Mouse (Mus musculus) kidney, postnatal 0 days (tissue): ENCODE measurements around the gene Zfp14. TPM values are rescaled to one million over a fixed set of nuclear protein-coding genes. Genes with fewer than 3 reads are reported as not detected.

Source experiments
- ATAC-seq: fragments of 200-750 bp; cut with Nextera tagmentation; replicated peaks from 2 replicates; pipeline ENCODE4 v1.8.0; 2017; ENCODE audit warnings: low read depth, moderate number of reproducible peaks, moderate TSS enrichment, moderate library complexity; ENCODE audit not compliant: low FRiP score
- DNase-seq: peaks from one replicate; pipeline ENCODE4 v3.0.0-alpha.2; 2016; ENCODE audit warnings: low spot score
- H3K27ac ChIP-seq: fragments of 300-500 bp; sonication (generic); 2 replicates; pipeline ENCODE4 v1.5.1; 2014; ENCODE audit warnings: mild to moderate bottlenecking
- H3K27me3 ChIP-seq: fragments of 300-500 bp; sonication (generic); 2 replicates; pipeline ENCODE4 v1.6.1; 2014; ENCODE audit warnings: low read length, mixed read lengths; ENCODE audit not compliant: insufficient read depth
- H3K36me3 ChIP-seq: fragments of 300-500 bp; sonication (generic); 2 replicates; pipeline ENCODE4 v1.6.1; 2014; ENCODE audit warnings: low read length, mixed read lengths; ENCODE audit not compliant: insufficient read depth
- H3K4me1 ChIP-seq: fragments of 300-500 bp; sonication (generic); replicated peaks from 2 replicates; pipeline ENCODE4 v1.6.1; 2014; ENCODE audit warnings: antibody characterized with exemption, low read length, mixed read lengths; ENCODE audit not compliant: insufficient read depth
- H3K4me2 ChIP-seq: fragments of 300-500 bp; sonication (generic); 2 replicates; pipeline ENCODE4 v1.6.1; 2014; ENCODE audit warnings: mild to moderate bottlenecking, low read length, moderate library complexity, mixed read lengths
- H3K4me3 ChIP-seq: fragments of 300-500 bp; sonication (generic); replicated peaks from 2 replicates; pipeline ENCODE4 v1.5.1; 2014; ENCODE audit warnings: low read depth, low read length
- H3K9ac ChIP-seq: fragments of 300-500 bp; sonication (generic); 2 replicates; pipeline ENCODE4 v1.6.1; 2014; ENCODE audit warnings: low read depth, low read length
- H3K9me3 ChIP-seq: fragments of 300-500 bp; sonication (generic); replicated peaks from 2 replicates; pipeline ENCODE4 v1.6.1; 2016; ENCODE audit warnings: low read length, inconsistent platforms, mixed read lengths
- CTCF ChIP-seq: IDR thresholded peaks from 2 replicates; pipeline ENCODE4 v1.5.1; 2016; ENCODE audit warnings: antibody characterized with exemption, low read depth, mild to moderate bottlenecking, moderate library complexity
- WGBS: fragments of 180-500 bp; shearing (Covaris S2); extraction: QIAGEN DNeasy Blood & Tissue Kit; methylation state at CpG from one replicate; pipeline ENCODE4 v1.1.7; 2014; 5-methylcytosine and 5-hydroxymethylcytosine counted together
- polyA plus RNA-seq: library from polyadenylated mRNA; unstranded; fragments of >200 nt; fragmentation: Nextera tagmentation; extraction: Ambion mirVana; gene quantifications from 2 replicates; pipeline ENCODE4 v1.2.1, GENCODE M21; 2015

Gene Zfp14
- polyA plus RNA-seq, 1 experiment from 2014 or later = 3.8 TPM

DNA sequence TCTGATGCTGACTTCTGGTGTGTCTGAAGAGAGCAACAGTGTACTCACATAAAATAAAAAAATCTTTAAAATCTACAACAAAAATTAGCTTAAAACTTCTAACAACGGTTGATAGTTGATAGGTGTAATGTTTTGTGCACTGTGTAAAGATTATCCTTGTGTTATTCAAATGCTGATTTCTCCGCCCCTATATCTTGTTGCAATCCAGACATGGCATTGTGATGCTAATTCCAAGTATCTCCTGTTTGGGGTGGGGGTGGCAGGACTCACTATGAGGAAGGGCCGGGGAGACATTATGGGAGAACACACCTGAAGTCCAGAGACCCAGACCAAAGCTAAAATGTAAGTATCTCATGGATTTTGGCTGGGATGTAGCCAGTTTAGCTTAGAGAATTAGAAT is 19.8 kb downstream of the Zfp14 start:
- Histone ChIP-seq H3K27ac (no peak overlapping the region), H3K27me3 (no peaks in the 10 kb centered on the region), H3K9me3 (no peaks in the 10 kb centered on the region), H3K4me1 (no peaks in the 10 kb centered on the region), H3K9ac (no peak overlapping the region), H3K4me2 (no peak overlapping the region), H3K36me3 (0 out of 2 replicates have a peak, but pooled peaks cover 4% of the 10 kb centered on the region), H3K4me3 (no peak overlapping the region)
- TF ChIP-seq CTCF = no peak
- DNase-seq (no peak), ATAC-seq (no peak)
- WGBS = 89% methylated on average over 3 of the region's 3 CpGs

DNA sequence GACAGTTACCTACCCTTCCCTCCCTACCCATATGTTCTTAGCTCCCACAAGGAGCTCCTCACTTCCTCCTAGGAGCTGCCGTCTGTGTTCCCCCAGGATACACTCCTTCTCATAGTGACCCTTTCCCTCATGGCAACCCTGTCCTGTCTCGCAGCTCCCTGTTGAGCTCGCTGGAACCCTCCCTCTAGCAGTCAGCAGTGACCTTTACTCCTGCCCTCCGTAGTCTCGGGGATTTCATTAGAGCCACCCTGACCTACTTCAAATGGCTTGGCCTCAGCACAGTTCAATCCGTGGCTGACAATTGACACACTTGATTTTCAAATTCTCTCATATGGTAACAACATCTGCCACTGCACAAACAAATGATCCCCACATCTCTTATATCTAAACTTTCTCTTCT is 20.5 kb downstream of the Zfp14 start:
- no peak overlapping the region for H3K4me3 ChIP-seq

DNA sequence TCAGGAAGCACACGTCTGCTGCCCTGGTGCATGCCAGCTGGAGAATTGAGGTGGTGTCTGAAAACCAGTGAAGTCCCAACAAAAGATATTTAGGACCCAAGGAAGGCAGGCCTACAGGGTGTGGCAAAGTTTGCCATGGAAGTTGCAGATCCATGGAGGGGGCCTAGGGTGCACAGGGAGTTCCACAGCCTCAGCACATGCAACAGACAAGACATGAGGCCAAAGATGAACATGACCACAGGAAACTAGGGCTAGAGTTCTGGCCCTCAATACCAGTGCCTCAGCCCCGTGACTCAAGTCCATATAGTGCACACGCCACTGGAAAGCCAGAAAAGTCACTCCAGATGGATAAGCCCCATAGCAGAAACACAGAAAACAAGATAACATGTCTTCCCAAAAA is 22.6 kb downstream of the Zfp14 start:
- no peaks in the 10 kb centered on the region for H3K27me3 ChIP-seq
- ATAC-seq (no peak), DNase-seq (no peak)
- H3K36me3 ChIP-seq = peaks cover 20% of the 10 kb centered on the region; the same call in 1 of the 2 replicates
- no peaks in the 10 kb centered on the region for H3K9me3 ChIP-seq
- no peak for TF ChIP-seq CTCF
- no peaks in the 10 kb centered on the region for H3K4me1 ChIP-seq
- WGBS = 88% methylated on average over 3 of the region's 3 CpGs
- no peak overlapping the region for H3K9ac ChIP-seq
- no peak overlapping the region for H3K27ac ChIP-seq
- H3K4me3 ChIP-seq = no peak overlapping the region
- H3K4me2 ChIP-seq = no peak overlapping the region

More for the DNA sequence above, 20.5 kb downstream of the Zfp14 start:
- 0 out of 2 replicates have a peak, but pooled peaks cover 7% of the 10 kb centered on the region for H3K36me3 ChIP-seq
- TF ChIP-seq CTCF = no peak
- H3K27me3 ChIP-seq = no peaks in the 10 kb centered on the region
- ATAC-seq (no peak), DNase-seq (no peak)
- H3K9me3 ChIP-seq = no peaks in the 10 kb centered on the region
- WGBS = 16% methylated on average over 6 of the region's 6 CpGs
- no peak overlapping the region for H3K27ac ChIP-seq
- H3K9ac ChIP-seq = no peak overlapping the region
- no peaks in the 10 kb centered on the region for H3K4me1 ChIP-seq
- no peak overlapping the region for H3K4me2 ChIP-seq

DNA sequence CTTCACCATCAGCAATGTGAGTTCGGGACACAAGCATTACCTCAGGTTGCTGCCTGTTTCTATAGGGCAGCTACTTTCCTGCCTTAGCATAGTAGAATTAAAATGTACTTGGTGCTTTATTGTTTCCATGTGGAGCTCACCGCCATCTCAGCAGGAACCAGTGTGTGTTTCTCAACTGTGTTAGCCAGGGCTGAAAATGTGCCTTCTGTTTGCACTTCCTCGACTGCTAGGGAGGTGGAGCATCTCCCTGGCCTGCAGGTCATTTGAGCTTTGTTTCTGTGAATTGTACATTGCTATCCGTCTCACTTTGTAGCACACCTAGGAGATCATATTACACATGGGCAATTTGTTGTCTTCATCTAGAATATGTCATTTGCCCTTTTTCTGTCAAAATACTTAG is 23.8 kb downstream of the Zfp14 start:
- DNase-seq = no peak
- Histone ChIP-seq H3K36me3 (peaks cover 32% of the 10 kb centered on the region), H3K4me2 (no peak overlapping the region), H3K27ac (no peak overlapping the region), H3K27me3 (no peaks in the 10 kb centered on the region), H3K9ac (no peak overlapping the region), H3K4me1 (no peaks in the 10 kb centered on the region), H3K4me3 (no peak overlapping the region), H3K9me3 (no peaks in the 10 kb centered on the region)
- TF ChIP-seq CTCF = no peak
- WGBS = 61% methylated on average over 4 of the region's 4 CpGs
- ATAC-seq = no peak

DNA sequence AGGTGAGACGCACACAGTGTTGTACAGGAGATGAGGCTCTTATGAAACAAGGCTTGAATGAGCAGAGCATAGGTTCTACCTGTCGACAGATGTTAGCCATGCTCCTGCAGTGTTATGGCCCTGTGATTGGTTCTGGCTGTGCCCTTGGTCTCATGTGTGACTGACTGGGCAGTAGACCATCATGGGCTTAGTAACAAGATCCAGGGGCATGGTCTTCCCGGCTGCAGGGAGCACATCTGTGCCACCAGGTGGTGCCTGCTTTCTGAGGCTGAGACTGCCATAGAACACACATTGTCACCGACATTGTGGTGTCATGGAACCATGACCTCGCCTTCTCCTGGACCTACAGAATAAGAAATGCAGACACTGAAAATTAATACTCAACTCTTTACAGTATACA is 25.8 kb downstream of the Zfp14 start:
- DNase-seq (peak; percentile 46), ATAC-seq (0 out of 2 replicates have a peak, but pooled peaks have one; percentile 25)
- WGBS = 68% methylated on average over 5 of the region's 5 CpGs
- no peak overlapping the region for H3K4me3 ChIP-seq
- H3K9me3 ChIP-seq = no peaks in the 10 kb centered on the region
- H3K36me3 ChIP-seq = peaks cover 42% of the 10 kb centered on the region
- H3K4me2 ChIP-seq = no peak overlapping the region
- no peak overlapping the region for H3K27ac ChIP-seq
- no peak overlapping the region for H3K9ac ChIP-seq
- H3K27me3 ChIP-seq = no peaks in the 10 kb centered on the region
- TF ChIP-seq CTCF = peak; percentile 59
- no peaks in the 10 kb centered on the region for H3K4me1 ChIP-seq

DNA sequence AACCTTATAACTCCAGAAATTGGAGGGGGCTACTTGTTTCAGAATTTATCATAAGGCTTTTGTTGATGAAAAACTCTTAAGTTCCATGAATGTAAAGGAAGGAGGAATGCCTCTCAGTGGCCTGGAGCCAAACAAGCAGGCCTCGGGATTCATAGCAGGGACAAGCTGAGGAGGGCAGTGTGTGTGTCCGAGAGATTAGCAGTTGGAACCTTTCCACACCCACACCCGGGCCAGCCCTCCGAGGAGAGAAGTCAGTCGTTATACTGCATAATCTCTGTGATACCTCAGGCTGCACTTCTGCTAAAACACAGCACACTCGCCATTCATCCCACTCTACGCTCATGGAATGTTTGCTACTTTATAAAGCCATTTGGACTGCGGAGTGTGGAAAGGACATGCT is 27.4 kb downstream of the Zfp14 start:
- Histone ChIP-seq H3K27ac (no peak overlapping the region), H3K4me1 (no peaks in the 10 kb centered on the region), H3K4me2 (no peak overlapping the region), H3K27me3 (no peaks in the 10 kb centered on the region), H3K36me3 (peaks cover 50% of the 10 kb centered on the region), H3K4me3 (no peak overlapping the region), H3K9ac (no peak overlapping the region), H3K9me3 (no peaks in the 10 kb centered on the region)
- 84% methylated on average over 8 of the region's 8 CpGs for whole genome bisulfite sequencing
- no peak for TF ChIP-seq CTCF
- ATAC-seq (no peak), DNase-seq (no peak)

DNA sequence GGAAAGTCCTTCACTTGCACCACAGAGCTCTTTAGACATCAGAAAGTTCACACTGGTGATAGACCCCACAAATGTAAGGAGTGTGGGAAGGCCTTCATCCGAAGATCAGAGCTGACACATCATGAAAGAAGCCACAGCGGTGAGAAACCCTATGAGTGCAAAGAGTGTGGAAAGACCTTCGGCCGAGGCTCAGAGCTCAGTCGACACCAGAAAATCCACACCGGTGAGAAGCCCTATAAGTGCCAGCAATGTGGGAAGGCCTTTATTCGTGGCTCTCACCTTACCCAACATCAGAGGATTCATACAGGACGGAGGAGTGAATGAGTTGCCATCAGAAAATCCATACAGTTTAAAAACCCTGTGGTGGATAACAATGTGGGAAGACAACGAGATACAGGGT is 27.9 kb downstream of the Zfp14 start:
- no peak overlapping the region for H3K4me2 ChIP-seq
- no peak for DNase-seq
- no peak overlapping the region for H3K9ac ChIP-seq
- no peaks in the 10 kb centered on the region for H3K4me1 ChIP-seq
- H3K27ac ChIP-seq = no peak overlapping the region
- H3K27me3 ChIP-seq = no peaks in the 10 kb centered on the region
- ATAC-seq = no peak
- H3K4me3 ChIP-seq = no peak overlapping the region
- TF ChIP-seq CTCF = no peak
- H3K36me3 ChIP-seq = peaks cover 55% of the 10 kb centered on the region
- WGBS = 95% methylated on average over 9 of the region's 9 CpGs
- H3K9me3 ChIP-seq = no peaks in the 10 kb centered on the region
